Mouse (Mus musculus) retina, embryonic 14.5 days (tissue): ENCODE data around the gene Psmc3ip.

Experiments
- DNase-seq: peaks from one replicate; pipeline ENCODE4 v3.0.0-alpha.2; 2015; ENCODE audit warnings: low spot score

Psmc3ip gene

GRCm38 (mm10) chr11:101119131-101119760 lies 24.0 kb upstream of the Psmc3ip start:
- DNase-seq: no peak

GRCm38 (mm10) chr11:101118105-101118504 lies 22.9 kb upstream of the Psmc3ip start:
- DNase-seq: no peak

GRCm38 (mm10) chr11:101115564-101115963 lies 20.3 kb upstream of the Psmc3ip start:
- no peak for DNase-seq

- DNase-seq: no peak
Observed at GRCm38 (mm10) chr11:101112186-101112585, 16.9 kb upstream of the Psmc3ip start.

DNA sequence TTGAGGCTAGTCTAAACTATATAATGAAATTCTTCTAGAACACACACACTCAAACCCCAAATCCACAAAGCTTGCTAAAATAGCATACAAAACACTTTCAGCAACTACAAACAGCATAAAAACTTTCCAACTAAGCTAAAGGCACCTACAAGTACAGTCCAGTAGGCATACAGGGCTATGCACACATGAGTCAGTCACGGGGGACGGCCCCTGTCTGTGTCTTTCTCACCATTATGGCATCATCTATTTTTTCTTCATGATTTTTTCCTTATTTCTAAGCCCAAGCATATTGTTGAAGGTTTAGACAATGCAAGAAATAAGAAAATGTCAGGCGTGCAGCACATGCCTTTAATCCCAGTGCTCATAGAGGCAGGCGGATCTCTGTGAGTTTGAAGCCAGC lies 15.9 kb upstream of the Psmc3ip start:
- no peak for DNase-seq

DNA sequence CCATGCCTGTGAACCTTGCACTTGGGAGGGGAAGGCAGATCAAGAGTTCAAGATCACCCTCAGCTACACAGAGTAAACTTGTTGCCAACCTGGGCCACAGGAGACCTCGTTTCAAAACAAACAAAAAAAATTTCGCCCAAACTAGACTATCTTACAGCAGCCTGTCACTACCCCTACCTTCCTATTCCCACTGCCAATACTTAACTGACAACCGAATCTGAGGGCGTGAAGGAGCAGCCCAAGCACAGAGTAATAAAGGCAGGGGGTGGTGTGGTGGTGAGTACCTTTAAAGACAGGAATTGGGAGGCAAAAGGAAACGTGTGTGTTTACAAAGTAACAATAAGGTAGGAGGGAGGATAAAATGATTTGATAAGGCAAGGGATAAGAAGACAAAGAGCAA lies 15.5 kb upstream of the Psmc3ip start:
- DNase-seq: no peak

- no peak for DNase-seq
Observed at GRCm38 (mm10) chr11:101109351-101109750, 14.1 kb upstream of the Psmc3ip start.

DNA sequence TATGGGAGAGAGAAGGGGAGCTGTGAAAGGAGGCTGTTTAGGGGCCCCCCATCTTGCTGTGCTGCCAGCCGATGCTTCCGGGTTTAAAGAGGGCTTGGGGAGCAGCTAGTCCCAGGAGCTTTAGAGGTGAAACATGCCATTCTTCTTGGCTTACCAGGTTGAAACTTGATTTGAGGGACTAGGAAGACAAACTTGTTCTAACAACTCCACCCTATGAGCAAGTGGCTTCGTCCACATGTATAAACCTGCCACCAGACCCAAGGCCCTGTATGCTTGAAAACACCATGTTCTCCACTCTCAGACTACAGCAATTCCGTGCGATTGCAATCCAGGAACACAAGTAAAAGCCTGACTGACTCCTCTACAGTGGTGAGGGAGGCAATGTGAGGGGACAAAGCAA lies 7.8 kb upstream of the Psmc3ip start:
- no peak for DNase-seq

- no peak for DNase-seq
Observed at GRCm38 (mm10) chr11:101098231-101098630, 3.0 kb upstream of the Psmc3ip start.

DNA sequence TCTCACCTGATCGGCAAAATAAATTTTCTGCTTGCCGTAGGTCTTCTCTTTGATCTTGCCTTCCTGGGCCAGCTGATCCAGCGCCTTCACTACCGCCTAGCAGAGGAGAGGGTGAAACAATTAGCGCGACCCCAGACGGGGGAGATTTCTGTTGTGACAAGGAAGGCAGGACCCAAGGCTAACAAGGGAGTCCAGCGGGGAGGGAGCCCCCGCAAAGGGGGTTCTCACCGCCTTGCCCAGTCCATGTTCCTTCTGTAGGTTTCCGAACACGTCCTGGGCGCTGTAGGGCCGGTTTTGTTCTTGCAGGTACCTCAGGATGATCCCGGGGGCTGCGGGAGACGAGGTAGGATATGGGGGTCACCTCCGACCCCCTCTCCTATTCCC lies 314 bp downstream of the Psmc3ip start:
- DNase-seq: no peak

GRCm38 (mm10) chr11:101089931-101090330 lies 5.3 kb downstream of the Psmc3ip start:
- DNase-seq: no peak

- no peak for DNase-seq
Observed at GRCm38 (mm10) chr11:101087682-101088055, 7.6 kb downstream of the Psmc3ip start.

DNA sequence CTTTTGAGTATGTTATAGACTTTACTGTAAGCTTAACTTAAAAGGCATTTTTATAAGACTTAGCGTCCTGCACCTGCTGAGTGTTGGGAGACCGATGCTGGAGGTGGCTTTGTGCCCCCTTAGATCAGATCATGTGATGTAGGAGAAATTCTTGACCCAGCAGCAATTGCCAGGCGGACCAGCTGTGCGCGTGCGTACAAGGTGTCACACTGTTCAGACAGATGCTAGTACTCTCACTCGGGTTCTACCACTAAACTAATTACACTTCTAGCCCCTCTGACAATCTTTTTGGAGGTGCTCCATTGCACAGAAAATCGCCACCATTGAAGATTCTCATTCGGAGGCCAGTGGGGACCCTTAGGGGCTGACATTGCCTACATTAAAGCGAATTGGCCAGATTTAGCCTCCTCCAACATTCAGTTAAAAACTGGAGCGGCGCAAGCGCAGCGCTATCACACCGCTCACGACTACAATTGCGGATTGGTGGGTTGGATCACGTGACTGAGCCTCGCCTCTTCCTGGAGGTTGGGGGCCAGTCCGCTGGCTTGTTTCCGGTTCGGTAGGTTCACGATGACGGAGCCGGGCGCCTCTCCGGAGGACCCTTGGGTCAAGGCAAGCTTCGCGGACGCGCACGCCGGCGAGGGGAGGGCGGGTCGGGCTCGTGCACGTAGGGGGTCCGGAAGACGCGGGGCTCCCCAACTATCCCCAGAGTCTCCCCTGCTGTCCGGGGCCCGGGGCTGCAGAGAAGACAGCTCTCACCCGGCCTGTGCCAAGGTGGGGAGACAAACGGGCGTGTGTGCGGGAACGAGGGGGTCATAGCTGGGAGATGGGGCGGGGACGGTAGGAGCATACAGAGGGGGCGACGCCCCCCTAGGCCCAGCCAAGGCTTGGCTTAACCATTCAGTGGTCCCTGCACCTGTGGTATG lies 8.2 kb downstream of the Psmc3ip start, which contains the start of gene Mlx:
Gene Mlx (plus strand): TSS at position 522 of the 926 bp plus-strand sequence.
- DNase-seq: peak; percentile 95

- DNase-seq: no peak
Observed at GRCm38 (mm10) chr11:101086323-101086674, 8.9 kb downstream of the Psmc3ip start.

GRCm38 (mm10) chr11:101085617-101086322 lies 9.5 kb downstream of the Psmc3ip start:
- no peak for DNase-seq

- no peak for DNase-seq
Observed at GRCm38 (mm10) chr11:101084811-101085210, 10.4 kb downstream of the Psmc3ip start.

DNA sequence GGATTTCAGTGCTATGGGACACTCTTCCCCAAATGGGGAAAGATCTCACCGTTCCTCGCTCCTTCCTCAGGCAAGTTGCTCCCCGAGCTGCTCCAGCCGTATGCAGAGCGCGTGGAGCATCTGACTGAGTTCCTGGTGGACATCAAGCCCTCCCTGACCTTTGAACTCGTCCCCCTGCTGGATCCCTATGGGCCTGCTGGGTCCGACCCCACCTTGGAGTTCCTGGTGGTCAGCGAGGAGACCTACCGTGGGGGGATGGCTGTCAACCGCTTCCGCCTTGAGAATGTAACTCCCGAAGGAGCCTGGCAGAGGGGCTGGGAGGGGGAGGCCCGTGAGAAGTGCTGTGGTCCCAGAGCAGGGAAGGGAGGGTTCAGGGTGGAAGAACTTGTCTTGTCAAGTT lies 11.0 kb downstream of the Psmc3ip start:
- DNase-seq: no peak

DNA sequence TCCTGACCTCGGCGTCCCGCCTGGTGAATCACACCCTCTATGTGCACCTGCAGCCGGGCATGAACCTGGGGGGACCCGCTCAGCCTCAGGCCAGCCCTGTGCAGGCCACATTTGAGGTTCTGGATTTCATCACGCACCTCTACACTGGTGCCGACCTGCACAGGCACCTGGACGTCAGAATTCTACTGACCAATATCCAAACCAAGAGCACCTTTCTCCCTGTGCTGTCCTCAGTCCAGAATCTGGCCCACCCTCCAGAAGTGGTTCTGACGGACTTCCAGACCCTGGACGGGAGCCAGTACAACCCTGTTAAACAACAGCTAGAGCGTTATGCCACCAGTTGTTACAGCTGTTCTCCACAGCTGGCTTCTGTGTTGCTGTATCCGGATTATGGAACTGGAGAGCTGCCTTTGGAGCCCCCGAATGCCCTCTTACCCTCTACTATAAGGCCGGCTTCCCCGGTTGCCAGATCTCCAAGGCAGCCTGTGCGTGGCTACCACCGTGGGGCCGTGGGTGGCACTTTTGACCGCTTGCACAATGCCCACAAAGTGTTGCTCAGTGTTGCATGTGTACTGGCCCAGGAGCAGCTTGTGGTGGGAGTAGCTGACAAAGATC lies 12.0 kb downstream of the Psmc3ip start:
- DNase-seq: no peak

- peak; percentile 92 for DNase-seq
Observed at GRCm38 (mm10) chr11:101082208-101083082, 12.8 kb downstream of the Psmc3ip start, which contains the start of gene Coasy. Gene Coasy, plus strand, starts transcription at chr11:101082565.

GRCm38 (mm10) chr11:101081659-101082058 lies 13.6 kb downstream of the Psmc3ip start:
- DNase-seq: no peak

- no peak for DNase-seq
Observed at GRCm38 (mm10) chr11:101080421-101080820, 14.8 kb downstream of the Psmc3ip start.
